Mouse (Mus musculus) midbrain, postnatal 0 days (tissue): ENCODE data around the gene Aup1. TPM values are rescaled to one million over a fixed set of nuclear protein-coding genes. Genes with fewer than 3 reads are reported as not detected.
A peak's percentile ranks its signal among the peaks of the same experiment; 100 is the strongest.

Experiments
- ATAC-seq: fragments of 200-750 bp; cut with Nextera tagmentation; 2 replicates; pipeline ENCODE4 v1.8.0; 2017; ENCODE audit warnings: moderate number of reproducible peaks, mild to moderate bottlenecking, moderate TSS enrichment, moderate library complexity; ENCODE audit not compliant: low FRiP score
- DNase-seq: peaks from one replicate; pipeline ENCODE4 v3.0.0-alpha.2; 2015; ENCODE audit warnings: low spot score
- H3K27ac ChIP-seq: fragments of 300-500 bp; sonication (generic); 2 replicates; pipeline ENCODE4 v1.5.1; 2014; ENCODE audit warnings: low read depth, mild to moderate bottlenecking, low read length, mixed read lengths
- H3K27me3 ChIP-seq: fragments of 300-500 bp; sonication (generic); 2 replicates; pipeline ENCODE4 v1.6.1; 2014; ENCODE audit warnings: low read length, control low read depth, mixed read lengths; ENCODE audit not compliant: insufficient read depth
- H3K36me3 ChIP-seq: fragments of 300-500 bp; sonication (generic); 2 replicates; pipeline ENCODE4 v1.6.1; 2014; ENCODE audit warnings: low read length, control low read depth, mixed read lengths; ENCODE audit not compliant: insufficient read depth
- H3K4me1 ChIP-seq: fragments of 300-500 bp; sonication (generic); 2 replicates; pipeline ENCODE4 v1.6.1; 2014; ENCODE audit warnings: mild to moderate bottlenecking, control low read depth, antibody characterized with exemption, low read length, mixed read lengths; ENCODE audit not compliant: insufficient read depth
- H3K4me2 ChIP-seq: fragments of 300-500 bp; sonication (generic); 2 replicates; pipeline ENCODE4 v1.6.1; 2014; ENCODE audit warnings: low read depth, mild to moderate bottlenecking, low read length, mixed read lengths; ENCODE audit not compliant: poor library complexity, severe bottlenecking
- H3K4me3 ChIP-seq: fragments of 300-500 bp; sonication (generic); 2 replicates; pipeline ENCODE4 v1.5.1; 2014; ENCODE audit warnings: low read depth, mild to moderate bottlenecking, low read length, moderate library complexity
- H3K9ac ChIP-seq: fragments of 300-500 bp; sonication (generic); replicated peaks from 2 replicates; pipeline ENCODE4 v1.6.1; 2014; ENCODE audit warnings: mild to moderate bottlenecking, low read length, moderate library complexity, mixed read lengths; ENCODE audit not compliant: poor library complexity, severe bottlenecking
- H3K9me3 ChIP-seq: fragments of 300-500 bp; sonication (generic); 2 replicates; pipeline ENCODE4 v1.6.1; 2016; ENCODE audit warnings: low read length, control low read depth
- CTCF ChIP-seq: IDR thresholded peaks from 2 replicates; pipeline ENCODE4 v1.5.1; 2016; ENCODE audit warnings: antibody characterized with exemption, mild to moderate bottlenecking
- WGBS: fragments of 180-500 bp; shearing (Covaris S2); extraction: QIAGEN DNeasy Blood & Tissue Kit; methylation state at CpG from one replicate; pipeline ENCODE4 v1.1.7; 2014; 5-methylcytosine and 5-hydroxymethylcytosine counted together
- polyA plus RNA-seq: library from polyadenylated mRNA; unstranded; fragments of >200 nt; fragmentation: Nextera tagmentation; extraction: Ambion mirVana; gene quantifications from 2 replicates; pipeline ENCODE4 v1.2.1, GENCODE M21; 2015
- total RNA-seq: library from RNA; depleted of rRNA; stranded (reverse); fragments of >200 nt; gene quantifications from 2 replicates; pipeline ENCODE4 v1.2.3, GENCODE M21; 2014

Aup1 gene
- total and polyA plus RNA-seq, 2 experiments from 2014 or later, result 130 to 190 TPM

DNA sequence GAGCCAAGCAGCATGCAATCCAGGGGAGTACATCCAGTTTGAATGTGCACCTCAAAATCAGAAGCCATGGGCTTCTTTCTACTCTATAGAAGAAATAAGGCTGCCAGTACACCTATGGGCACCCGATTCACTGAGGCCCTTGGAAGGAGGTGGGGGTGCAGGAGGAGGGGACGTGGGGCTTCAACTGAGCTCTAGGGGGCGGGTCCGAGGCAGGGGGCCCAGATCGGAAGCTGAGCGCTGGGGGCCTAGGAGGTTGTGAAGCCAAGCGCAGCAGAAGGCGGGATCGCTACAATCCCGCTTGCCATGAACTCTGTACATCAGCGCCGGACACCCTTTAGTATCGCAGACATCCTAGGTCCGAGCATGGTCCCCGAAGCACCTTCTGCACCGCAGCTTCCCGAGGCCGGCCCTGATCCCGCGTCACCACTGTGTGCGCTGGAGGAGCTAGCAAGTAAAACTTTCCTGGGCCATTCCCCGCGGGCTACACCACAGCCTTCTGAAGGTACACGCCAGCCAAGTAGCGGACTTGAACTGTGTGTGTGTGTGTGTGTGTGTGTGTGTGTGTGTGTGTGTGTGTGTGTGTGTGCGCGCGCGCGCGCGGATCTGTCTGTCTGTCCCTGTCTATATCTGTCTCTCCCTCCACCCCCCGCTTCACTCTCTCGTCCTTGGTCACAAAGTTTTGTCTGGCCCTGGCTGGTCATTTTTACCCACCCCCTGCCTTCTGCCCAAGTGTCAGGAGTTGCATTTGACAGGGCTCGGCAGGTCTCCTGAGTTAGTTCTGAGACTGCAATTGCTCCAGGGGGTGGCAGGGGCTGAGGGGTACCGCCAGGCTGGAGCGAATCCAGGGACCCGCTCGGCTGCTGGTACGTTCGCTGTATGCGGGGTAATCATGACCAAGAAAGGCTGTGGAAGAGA lies 32.1 kb downstream of the Aup1 start, which contains the start of gene Lbx2:
Lbx2 (plus strand) TSS at position 247 of the 915 bp plus-strand sequence.
- no peak for TF ChIP-seq CTCF
- WGBS, result 2% methylated on average over 42 of the region's 42 CpGs
- ATAC-seq, result no peak

DNA sequence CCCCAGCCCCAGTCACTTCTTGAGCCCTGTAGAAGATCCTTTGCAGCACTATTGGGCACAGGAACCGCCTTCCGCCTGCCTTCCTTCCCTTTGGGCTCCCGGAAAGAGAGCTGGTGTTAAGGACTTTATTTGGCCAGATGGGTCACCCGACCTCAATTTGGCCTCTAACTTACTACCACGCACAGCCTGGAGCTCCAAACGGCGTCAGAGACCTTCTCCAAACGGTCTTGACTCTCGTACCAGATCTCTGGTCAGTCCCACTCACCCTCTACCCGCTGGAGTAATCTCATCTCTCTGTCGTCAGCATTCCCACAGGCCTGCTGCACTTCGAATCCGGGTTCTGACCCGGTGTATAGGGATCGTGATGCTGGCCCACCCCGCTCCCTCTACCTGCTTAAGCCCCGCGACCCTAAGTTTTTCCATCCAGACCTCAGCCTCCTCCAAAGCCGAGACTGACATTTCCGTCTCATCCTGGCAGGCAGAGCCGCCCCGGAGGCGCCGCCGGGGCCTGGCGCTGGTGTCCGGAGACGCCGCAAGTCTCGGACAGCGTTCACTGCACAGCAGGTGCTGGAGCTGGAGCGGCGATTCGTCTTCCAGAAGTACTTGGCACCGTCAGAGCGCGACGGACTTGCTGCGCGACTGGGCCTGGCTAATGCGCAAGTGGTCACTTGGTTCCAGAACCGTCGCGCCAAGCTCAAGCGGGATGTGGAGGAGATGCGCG lies 33.0 kb downstream of the Aup1 start:
- no peaks in the 10 kb centered on the region for H3K9me3 ChIP-seq
- H3K9ac ChIP-seq, result no peak overlapping the region
- no peak for TF ChIP-seq CTCF
- WGBS, result 1% methylated on average over 47 of the region's 47 CpGs
- no peaks in the 10 kb centered on the region for H3K4me1 ChIP-seq
- no peak for ATAC-seq
- 0 out of 2 replicates have a peak, but pooled peaks cover 2% of the 10 kb centered on the region for H3K36me3 ChIP-seq
- H3K4me2 ChIP-seq, result peak overlapping the region; percentile 36; the same call in 1 of the 2 replicates
- peak; percentile 2 for DNase-seq
- H3K4me3 ChIP-seq, result peak overlapping the region; percentile 12
- H3K27ac ChIP-seq, result no peak overlapping the region
- H3K27me3 ChIP-seq, result peaks cover 76% of the 10 kb centered on the region

More for the DNA sequence above, 32.1 kb downstream of the Aup1 start, which contains the start of gene Lbx2:
- Histone ChIP-seq H3K27ac (no peak within 1 kb of the TSS), H3K9me3 (no peaks in the 10 kb centered on the region), H3K36me3 (0 out of 2 replicates have a peak, but pooled peaks cover 2% of the 10 kb centered on the region), H3K4me2 (0 out of 2 replicates have a peak within 1 kb of the TSS, but pooled peaks have one; percentile 6), H3K4me3 (no peak within 1 kb of the TSS), H3K4me1 (no peaks in the 10 kb centered on the region), H3K27me3 (peaks cover 77% of the 10 kb centered on the region), H3K9ac (no peak within 1 kb of the TSS)
- no peak for DNase-seq

DNA sequence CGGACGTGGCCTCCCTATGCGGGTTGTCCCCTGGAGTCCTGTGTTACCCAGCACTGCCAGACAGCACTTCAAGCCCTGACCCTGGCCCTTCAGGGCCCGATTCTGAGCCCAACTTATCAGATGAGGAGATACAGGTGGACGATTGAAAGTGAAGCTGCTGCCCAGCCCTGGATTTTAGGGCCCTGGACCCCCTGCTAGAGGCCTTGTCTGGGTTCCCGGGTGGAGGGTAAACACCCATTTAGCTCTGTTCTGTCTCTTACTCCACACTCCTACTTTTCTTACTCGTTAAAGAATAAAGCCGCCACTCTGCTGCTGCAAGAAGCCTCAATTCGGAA lies 33.6 kb downstream of the Aup1 start:
- Histone ChIP-seq H3K4me2 (no peak overlapping the region; the same call in 1 of the 2 replicates), H3K9ac (no peak overlapping the region), H3K27ac (no peak overlapping the region), H3K4me3 (peak overlapping the region; percentile 12; the same call in 1 of the 2 replicates), H3K9me3 (no peaks in the 10 kb centered on the region), H3K27me3 (peaks cover 78% of the 10 kb centered on the region), H3K4me1 (no peaks in the 10 kb centered on the region), H3K36me3 (no peaks in the 10 kb centered on the region)
- 3% methylated on average over 9 of the region's 9 CpGs for WGBS
- ATAC-seq, result no peak
- DNase-seq, result no peak
- no peak for TF ChIP-seq CTCF

DNA sequence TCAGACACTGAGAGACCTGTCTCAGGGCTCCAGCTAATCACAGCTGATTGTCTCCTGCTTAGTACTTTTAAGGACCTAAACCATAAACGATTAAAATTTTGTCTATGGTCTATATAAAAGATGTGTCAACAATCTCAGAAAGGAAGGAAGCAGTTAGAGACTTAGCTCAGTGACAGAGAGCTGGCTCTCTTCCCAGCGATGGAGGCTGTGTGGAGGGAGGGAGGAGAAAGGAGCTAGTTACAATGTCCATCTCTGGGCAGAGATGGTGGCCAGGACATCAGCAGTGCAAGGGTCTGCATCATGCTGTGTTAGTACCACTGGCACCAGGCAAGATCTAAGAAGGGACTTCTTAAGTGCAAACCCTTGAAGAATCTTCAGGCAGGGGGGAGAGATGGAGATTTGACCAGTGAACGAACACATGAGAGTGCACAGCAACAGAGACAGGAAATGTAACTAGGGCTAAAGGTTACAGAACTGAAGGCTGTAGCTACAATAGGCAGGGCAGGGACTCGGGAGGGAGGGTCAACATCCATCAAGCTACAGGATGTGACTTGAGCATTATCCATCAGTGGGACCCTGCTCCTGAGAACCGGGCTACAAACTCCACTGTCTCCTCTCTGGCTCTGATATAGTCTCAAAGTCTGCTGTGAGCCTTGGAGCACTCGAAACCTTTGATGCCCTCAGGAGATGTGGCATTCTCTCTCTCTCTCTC lies 38.3 kb downstream of the Aup1 start:
- no peak for ATAC-seq
- Histone ChIP-seq H3K9ac (no peak overlapping the region), H3K4me1 (no peaks in the 10 kb centered on the region), H3K36me3 (no peaks in the 10 kb centered on the region), H3K4me3 (no peak overlapping the region), H3K27ac (no peak overlapping the region), H3K27me3 (peaks cover 36% of the 10 kb centered on the region), H3K9me3 (no peaks in the 10 kb centered on the region), H3K4me2 (no peak overlapping the region)
- no peak for TF ChIP-seq CTCF
- WGBS, result 38% methylated on average over 6 of the region's 6 CpGs
- DNase-seq, result no peak

DNA sequence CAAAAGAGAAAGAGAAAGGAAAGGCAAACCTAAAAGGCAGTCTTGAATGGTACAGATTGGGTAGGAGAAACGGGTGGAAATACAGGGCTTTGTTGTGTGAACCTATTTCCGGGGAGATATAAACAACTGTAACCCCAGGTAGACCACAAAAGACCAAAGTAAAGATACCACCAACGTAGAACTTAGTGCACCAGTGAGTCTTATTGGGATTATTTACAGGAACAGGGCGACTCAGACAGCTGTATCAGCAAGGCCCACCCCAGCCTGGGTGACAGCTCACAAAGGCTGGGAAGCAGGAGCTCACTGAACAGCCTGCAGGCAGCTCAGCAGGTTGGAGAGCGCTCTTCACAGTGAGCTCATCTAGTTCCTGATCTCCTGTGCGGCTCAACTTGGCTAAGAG lies 41.6 kb downstream of the Aup1 start:
- WGBS, result 34% methylated on average over 6 of the region's 6 CpGs

More for the DNA sequence above, 41.6 kb downstream of the Aup1 start:
- ATAC-seq, result no peak
- no peaks in the 10 kb centered on the region for H3K4me1 ChIP-seq
- H3K27me3 ChIP-seq, result peaks cover 8% of the 10 kb centered on the region
- no peak for TF ChIP-seq CTCF
- H3K9ac ChIP-seq, result no peak overlapping the region
- H3K36me3 ChIP-seq, result no peaks in the 10 kb centered on the region
- H3K9me3 ChIP-seq, result no peaks in the 10 kb centered on the region
- no peak for DNase-seq
- no peak overlapping the region for H3K4me2 ChIP-seq
- H3K4me3 ChIP-seq, result no peak overlapping the region
- H3K27ac ChIP-seq, result no peak overlapping the region
